Mouse (Mus musculus): ENCODE data around the gene Ppil1.

- TF ChIP-seq POLR2A (IDR thresholded peaks at IDR 0.05; ENCODE audit: insufficient read depth, low read depth, low read length) (no peak), CTCF (IDR thresholded peaks at IDR 0.05; ENCODE audit: insufficient read depth, low read depth, low read length) (no peak)
Observed at GRCm38 (mm10) chr17:29257001-29257511, 6.9 kb downstream of the Ppil1 start.
